Mouse (Mus musculus) urinary bladder, postnatal 36 days (tissue): ENCODE measurements at regions not wholly inside any gene's neighbourhood (a gene's known extent, or its start where the extent isn't known, plus 50 kb on each side); places are given as distances from the start of the nearest gene placed in this dataset.
A peak's percentile ranks its signal among the peaks of the same experiment; 100 is the strongest.

Experiments used
- DNase-seq, 2 experiments: peaks; one replicate each; pipeline ENCODE4 v3.0.0; 2022; ENCODE audit warnings: low spot score in 2 of 2, mixed read lengths in 1 of 2

GRCm38 (mm10) chr2:172613891-172614391 lies 64.5 kb downstream of the Tfap2c start:
- DNase-seq = peak in 1 of 2 experiments; percentile 13

DNA sequence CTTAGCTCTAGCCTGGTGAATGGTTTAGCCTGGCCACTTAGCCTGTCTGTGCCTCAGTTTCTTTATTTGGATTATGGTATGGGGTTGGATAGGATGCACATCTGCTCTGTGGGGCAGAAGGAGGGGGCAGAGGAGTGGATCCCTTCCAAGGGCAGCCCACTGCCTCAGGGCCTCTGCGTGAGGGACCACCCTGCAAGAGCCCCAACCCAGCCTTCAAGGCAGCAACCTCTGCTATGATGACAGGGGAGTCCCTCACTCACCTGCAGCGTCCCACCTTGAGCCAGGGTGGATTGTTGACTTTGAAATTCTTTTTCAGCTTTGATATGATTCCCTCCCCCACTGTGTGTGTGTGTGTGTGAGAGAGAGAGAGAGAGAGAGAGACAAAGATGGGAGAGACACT lies 65.8 kb downstream of the Tfap2c start:
- no peak for DNase-seq

GRCm38 (mm10) chr2:172615582-172615981 lies 66.2 kb downstream of the Tfap2c start:
- DNase-seq = no peak

- DNase-seq = no peak
Measured at GRCm38 (mm10) chr2:172619168-172619567, 69.8 kb downstream of the Tfap2c start.

DNA sequence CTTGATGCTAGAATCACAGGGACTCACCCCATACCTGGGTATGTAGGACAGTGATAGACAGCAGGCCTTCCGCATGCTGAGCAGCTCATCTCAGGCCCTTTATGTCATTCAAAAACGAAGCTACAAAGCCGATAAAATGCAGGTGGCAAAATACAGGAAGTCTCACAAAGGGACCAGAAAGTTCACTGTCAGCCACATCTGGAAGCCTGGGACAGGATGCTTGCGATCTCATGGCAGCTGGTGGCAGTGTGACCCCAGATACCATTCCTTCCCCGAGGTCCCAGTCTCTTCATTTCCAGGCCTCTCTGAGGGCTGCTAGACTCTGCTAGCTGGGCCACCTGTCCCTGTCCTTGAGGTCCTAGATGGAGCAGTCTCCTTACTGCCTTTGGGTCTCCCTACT lies 70.6 kb downstream of the Tfap2c start:
- DNase-seq = no peak

DNA sequence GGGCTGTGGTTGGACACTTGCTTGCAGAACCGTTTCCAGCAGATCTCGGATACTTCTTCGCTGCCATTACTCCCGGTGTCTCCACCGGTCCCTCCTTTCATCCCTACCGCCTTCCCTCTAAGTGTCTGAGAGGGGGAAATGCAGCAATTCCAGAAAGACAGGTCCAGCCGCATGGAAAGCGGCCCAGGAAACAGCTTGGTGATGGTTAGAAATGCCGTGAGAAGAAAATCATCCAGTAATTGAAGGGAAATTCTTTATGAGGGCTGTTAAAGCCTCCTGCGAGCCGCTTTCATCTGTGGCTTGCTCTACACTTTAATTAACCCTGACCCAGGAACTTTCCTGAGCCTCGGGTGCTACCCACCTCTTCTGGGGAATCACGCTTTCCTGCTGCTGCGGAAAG lies 74.3 kb downstream of the Tfap2c start:
- no peak for DNase-seq

DNA sequence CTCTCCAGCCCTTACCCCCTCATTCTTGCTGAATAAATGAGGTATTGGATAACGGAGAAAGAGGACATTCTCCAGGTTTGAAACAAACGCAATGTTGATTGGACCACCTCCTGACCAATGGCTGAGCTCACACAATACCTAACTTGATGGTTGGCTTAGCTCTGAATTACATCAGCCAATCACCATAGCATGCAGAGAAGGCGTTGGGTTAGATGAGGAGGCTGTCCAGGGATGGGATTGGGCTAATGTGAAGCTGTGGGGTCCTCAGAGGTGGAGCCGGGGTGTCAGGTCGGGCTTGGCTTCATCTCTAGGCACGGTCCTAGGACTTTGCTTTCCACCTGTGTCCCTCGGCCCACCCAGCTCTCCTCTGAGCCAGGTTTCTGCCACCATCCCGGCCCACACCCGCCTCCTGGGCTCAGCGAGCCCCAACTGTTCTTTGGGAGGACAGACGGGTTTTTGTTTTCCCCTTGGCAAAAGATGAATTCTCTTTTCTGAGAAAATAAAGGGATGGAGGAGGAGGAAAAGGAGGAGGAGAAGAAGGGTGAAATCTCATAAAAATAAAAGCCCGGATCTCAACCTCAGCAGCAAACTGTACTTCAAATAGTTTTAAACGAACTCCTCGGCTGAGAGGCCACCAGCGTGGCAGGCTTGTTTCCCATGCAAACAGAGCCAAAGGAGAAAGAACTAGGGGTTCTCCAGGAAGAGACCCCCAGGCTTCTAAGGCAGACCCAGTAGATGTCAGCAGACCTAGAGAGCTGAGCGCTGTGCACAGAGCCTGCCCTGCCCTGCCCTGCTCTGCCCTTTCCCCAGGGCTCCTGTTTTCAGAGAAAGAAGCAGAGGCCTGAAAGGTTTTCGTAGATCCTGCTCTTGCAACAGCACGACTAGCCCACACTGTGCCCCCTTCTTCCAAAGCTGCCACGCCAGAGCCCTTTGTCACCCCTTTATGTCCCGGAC lies 78.2 kb downstream of the Tfap2c start:
- DNase-seq = no peak

- DNase-seq = peak in 1 of 2 experiments; percentile 16
Measured at GRCm38 (mm10) chr2:172630333-172630732, 80.9 kb downstream of the Tfap2c start.

- no peak for DNase-seq
Measured at GRCm38 (mm10) chr2:172642616-172643015, 93.2 kb downstream of the Tfap2c start.

DNA sequence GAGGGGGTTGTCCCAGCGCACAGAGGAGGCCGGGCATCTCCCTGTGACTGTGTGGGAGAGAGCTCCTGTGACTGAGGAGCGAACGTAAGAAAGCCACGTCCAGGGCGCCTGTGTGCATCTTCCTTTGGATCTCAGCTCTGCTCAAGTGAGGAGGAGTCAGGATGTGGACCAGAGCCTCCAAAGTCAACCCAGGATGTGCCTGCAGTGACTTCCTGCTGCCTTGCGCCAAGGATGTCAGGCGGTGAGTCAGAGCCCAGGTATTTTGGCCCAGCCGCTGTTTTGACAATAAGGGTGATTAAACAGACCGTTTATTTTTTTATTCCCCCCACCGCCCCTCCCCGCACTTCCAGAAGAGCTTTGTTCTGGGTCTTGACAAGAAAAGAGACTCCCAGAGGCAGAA lies 94.5 kb downstream of the Tfap2c start:
- DNase-seq = peak; percentile 57 to 58

DNA sequence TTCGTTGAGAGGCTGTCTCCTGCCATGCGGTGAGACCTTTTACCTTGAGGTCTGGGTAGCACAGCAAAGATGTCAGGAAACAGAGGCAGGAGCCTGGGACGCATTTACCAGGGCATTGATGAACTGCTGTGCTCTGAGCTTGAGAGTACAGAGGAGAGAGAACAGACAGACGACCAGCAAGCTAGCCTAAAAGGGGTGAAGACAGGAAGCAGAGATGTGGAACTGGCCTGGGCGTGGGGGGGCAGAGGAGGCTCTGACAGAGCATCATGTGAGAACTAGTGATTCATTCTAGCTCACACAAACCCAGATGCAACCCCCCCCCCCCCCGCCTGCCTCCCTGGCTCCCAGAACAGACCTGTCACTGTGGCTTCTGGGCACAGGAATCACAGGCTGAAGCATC lies 95.1 kb downstream of the Tfap2c start:
- DNase-seq = no peak

DNA sequence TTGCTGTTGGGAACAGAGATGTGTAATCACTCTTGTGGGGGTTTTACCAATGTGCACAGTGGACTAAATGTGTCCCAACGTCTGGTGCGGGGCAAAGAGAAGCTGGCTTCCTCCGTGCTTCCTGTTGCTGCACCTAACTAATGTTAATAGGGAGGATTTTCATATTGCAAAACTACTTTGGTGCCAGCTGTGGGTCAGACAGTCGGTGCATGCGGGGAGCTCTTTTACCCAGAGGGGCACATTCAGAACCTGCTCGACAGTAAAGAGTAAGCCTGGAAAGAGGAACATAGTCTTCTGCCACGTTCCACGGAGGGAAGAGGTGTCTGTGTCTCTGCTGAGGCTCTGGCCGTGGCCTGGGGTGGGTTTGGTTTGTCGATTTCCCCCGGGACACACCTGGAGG lies 98.7 kb downstream of the Tfap2c start:
- DNase-seq = no peak

GRCm38 (mm10) chr2:172660479-172660878 lies 111.1 kb downstream of the Tfap2c start:
- no peak for DNase-seq

DNA sequence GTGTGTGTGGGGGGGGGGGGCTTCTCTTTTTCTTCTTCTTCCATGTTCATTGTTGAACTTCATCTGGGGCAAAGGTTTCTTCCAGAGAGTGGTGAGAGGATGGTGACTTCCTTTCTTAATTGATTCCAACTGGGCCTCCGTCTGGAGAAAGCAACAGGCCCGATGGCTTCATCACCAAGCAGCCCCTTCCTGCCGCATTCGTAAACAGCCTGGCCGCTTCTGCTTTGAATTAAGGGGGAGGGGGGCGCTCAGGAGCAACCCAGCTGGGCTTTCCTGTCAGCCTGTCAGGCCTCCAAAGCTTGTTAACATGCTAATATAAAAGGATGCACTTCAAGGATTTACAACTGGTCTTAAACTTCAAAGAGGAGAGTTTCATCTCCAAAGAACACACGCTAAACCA lies 111.5 kb downstream of the Tfap2c start:
- no peak for DNase-seq

- DNase-seq = no peak
Measured at GRCm38 (mm10) chr2:172661418-172661980, 112.1 kb downstream of the Tfap2c start.

DNA sequence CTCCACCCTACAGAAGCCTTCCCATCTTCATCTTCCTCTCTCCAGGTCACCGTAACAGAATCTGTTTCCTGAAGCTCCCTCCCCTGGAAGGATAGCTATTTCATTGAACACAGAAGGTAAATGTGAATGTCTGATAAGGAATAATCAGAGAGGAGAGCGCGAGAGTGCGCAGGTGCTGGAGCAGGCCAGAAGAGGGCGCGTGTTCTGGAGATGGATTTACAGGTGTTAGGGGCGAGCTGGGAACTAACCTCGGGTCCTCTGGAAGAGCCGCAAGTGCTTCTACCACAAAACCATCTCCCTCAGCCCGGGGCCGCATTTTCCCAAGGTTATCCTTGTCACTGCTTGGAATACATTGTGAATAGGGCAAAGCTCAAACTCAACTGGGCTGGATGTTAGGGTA lies 112.8 kb downstream of the Tfap2c start:
- no peak for DNase-seq

GRCm38 (mm10) chr2:172663681-172664080 lies 114.3 kb downstream of the Tfap2c start:
- no peak for DNase-seq

- no peak for DNase-seq
Measured at GRCm38 (mm10) chr2:172673081-172673480, 123.7 kb downstream of the Tfap2c start.

- DNase-seq = no peak
Measured at GRCm38 (mm10) chr2:172674641-172675040, 125.2 kb downstream of the Tfap2c start.

GRCm38 (mm10) chr2:172675081-172675480 lies 125.7 kb downstream of the Tfap2c start:
- no peak for DNase-seq

DNA sequence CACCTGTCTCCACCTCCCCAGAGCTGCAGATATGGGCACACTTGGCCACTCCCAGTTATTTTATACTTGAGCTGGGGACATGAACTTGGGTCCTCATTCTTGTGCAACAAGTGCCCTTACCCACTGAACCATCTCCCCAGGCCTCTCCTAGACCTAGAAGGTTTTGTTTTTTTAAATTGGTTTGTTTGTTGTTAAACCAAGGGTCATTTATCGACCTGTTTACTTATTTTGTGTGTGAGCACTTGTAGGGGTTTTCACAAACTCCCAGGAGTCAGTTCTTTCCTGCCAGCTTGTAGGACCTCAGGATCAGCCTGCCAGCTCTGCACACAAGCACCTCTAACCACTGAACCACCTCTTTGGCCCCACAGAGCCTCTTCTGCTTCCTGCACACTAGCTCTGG lies 140.8 kb downstream of the Tfap2c start:
- no peak for DNase-seq

- no peak for DNase-seq
Measured at GRCm38 (mm10) chr2:172690931-172691651, 141.7 kb downstream of the Tfap2c start.
